Mouse (Mus musculus): Measurements from ENCODE around the gene Dnmt3l. TPM values are rescaled to one million over a fixed set of nuclear protein-coding genes. Genes with fewer than 3 reads are reported as not detected.

The Dnmt3l gene
- 2.7 and 3.3 TPM in 2 replicates for polyA plus RNA-seq (2012; rRNA removed)

GRCm38 (mm10) chr10:78041647-78042046 lies at the start of gene Dnmt3l:
Gene Dnmt3l, plus strand, starts transcription at chr10:78041947.

GRCm38 (mm10) chr10:78009945-78010293 lies 31.8 kb upstream of the Dnmt3l start, which contains the start of gene Pfkl:
Gene Pfkl, minus strand, starts transcription at chr10:78010083.

GRCm38 (mm10) chr10:78043406-78043836 lies 1.7 kb downstream of the Dnmt3l start, which contains the start of gene Aire:
Gene Aire, minus strand, starts transcription at chr10:78043610.

GRCm38 (mm10) chr10:78069101-78070011 lies 27.6 kb downstream of the Dnmt3l start, which contains the start of gene Icosl:
Gene Icosl, plus strand, starts transcription at chr10:78069302.

Other genes starting within 250 kb of the Dnmt3l start
- gene Gm9639, start 246.9 kb upstream of the Dnmt3l start, polyA plus RNA-seq (2012; rRNA removed), result not detected in 2 replicates
- not detected in 2 replicates for gene Gm19668, start 242.8 kb upstream of the Dnmt3l start, polyA plus RNA-seq (2012; rRNA removed)
- not detected in 2 replicates for gene Gm9507, start 230.1 kb upstream of the Dnmt3l start, polyA plus RNA-seq (2012; rRNA removed)
- gene Gm2696, start 227.3 kb upstream of the Dnmt3l start, polyA plus RNA-seq (2012; rRNA removed), result 0.33 TPM in 1 of 2 replicates, not detected in the other
- not detected in 2 replicates for gene Krtap10-4, start 214.9 kb upstream of the Dnmt3l start, polyA plus RNA-seq (2012; rRNA removed)
- not detected in 2 replicates for gene Krtap10-10, start 206.0 kb upstream of the Dnmt3l start, polyA plus RNA-seq (2012; rRNA removed)
- gene Gm36176, start 195.1 kb upstream of the Dnmt3l start, polyA plus RNA-seq (2012; rRNA removed), result not detected in 2 replicates
- not detected in 2 replicates for gene Gm10318, start 189.1 kb upstream of the Dnmt3l start, polyA plus RNA-seq (2012; rRNA removed)
- not detected in 2 replicates for gene Gm3285, start 180.0 kb upstream of the Dnmt3l start, polyA plus RNA-seq (2012; rRNA removed)
- 3.4 and 3.8 TPM in 2 replicates for gene Lrrc3, start 139.4 kb upstream of the Dnmt3l start, polyA plus RNA-seq (2012; rRNA removed)
- gene Trpm2, start 71.4 kb upstream of the Dnmt3l start, polyA plus RNA-seq (2012; rRNA removed), result 1.5 and 1.6 TPM in 2 replicates
- 104 and 111 TPM in 2 replicates for gene 1810043G02Rik, start 63.4 kb upstream of the Dnmt3l start, polyA plus RNA-seq (2012; rRNA removed)
- 168 and 197 TPM in 2 replicates for gene Pfkl, start 31.9 kb upstream of the Dnmt3l start, polyA plus RNA-seq (2012; rRNA removed)
- gene Aire, start 1.7 kb downstream of the Dnmt3l start, polyA plus RNA-seq (2012; rRNA removed), result 3.6 TPM in 2 replicates
- 29.7 and 41.0 TPM in 2 replicates for gene Icosl, start 27.4 kb downstream of the Dnmt3l start, polyA plus RNA-seq (2012; rRNA removed)
- 190 and 196 TPM in 2 replicates for gene D10Jhu81e, start 127.8 kb downstream of the Dnmt3l start, polyA plus RNA-seq (2012; rRNA removed)
- gene Pwp2, start 143.2 kb downstream of the Dnmt3l start, polyA plus RNA-seq (2012; rRNA removed), result 16.8 and 17.9 TPM in 2 replicates
- gene Trappc10, start 202.7 kb downstream of the Dnmt3l start, polyA plus RNA-seq (2012; rRNA removed), result 61.7 and 63.2 TPM in 2 replicates

Data from ovary, adult 2 months (tissue).